Mouse (Mus musculus): Measurements from ENCODE around the gene Gm9732. TPM values are rescaled to one million over a fixed set of nuclear protein-coding genes. Genes with fewer than 3 reads are reported as not detected.
"Not testable (repeated sequence)": the region's sequence is repeated elsewhere in the genome, so short reads cannot be mapped to it uniquely, and the experiment has no call there.

Gm9732 gene
- polyA plus RNA-seq, 1 experiment = not detected

DNA sequence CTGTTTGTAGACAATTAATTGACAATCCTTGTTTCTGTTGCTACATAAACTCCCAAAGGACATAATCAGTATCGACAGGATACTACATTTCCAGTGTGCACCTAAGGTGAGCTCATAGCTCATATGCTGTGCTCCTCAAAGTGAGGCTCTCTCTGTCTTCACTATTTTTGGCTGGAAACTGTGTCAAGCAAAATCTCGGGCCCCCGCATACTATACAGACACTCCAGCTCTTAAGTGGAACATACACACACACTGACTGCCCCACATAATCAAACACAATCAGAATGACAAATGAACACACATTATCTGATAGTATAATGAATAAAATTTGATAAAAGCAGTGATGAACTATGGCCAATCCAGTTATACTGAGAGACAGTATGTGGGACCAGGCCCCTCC, 3.8 kb downstream of the Gm9732 start:
- not testable (repeated sequence) for H3K27me3 ChIP-seq (ENCODE audit: control insufficient read depth); H3K36me3 ChIP-seq (ENCODE audit: control insufficient read depth); H3K4me3 ChIP-seq (replicated peaks); H3K4me1 ChIP-seq (ENCODE audit: control insufficient read depth); H3K9me3 ChIP-seq (ENCODE audit: control insufficient read depth, low read length)

DNA sequence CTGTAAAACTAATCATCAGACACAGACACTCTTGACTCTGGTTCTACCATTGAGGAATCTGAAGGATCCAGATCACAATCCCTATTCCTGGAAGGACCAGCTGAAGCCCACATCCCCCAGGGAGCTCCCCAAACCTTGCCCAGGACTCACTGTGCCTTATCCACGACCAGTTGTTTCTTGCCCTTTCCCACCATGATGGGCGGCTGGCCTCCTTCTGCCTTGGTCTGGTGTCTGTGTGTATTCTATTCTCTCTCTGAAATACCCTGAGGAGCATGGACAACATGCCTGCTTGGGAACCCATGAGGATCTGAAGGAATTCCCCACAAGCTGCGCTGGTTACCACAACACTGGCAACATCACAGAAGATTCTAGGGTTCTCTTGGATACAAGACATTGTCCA, 18.7 kb downstream of the Gm9732 start, which contains the start of gene Gm8127:
Gene Gm8127 (minus strand): TSS at position 330 of the 400 bp plus-strand sequence.
- not testable (repeated sequence) for H3K4me3 ChIP-seq (replicated peaks); H3K27me3 ChIP-seq (ENCODE audit: control insufficient read depth); H3K36me3 ChIP-seq (ENCODE audit: control insufficient read depth); H3K4me1 ChIP-seq (ENCODE audit: control insufficient read depth); H3K9me3 ChIP-seq (ENCODE audit: control insufficient read depth, low read length)

DNA sequence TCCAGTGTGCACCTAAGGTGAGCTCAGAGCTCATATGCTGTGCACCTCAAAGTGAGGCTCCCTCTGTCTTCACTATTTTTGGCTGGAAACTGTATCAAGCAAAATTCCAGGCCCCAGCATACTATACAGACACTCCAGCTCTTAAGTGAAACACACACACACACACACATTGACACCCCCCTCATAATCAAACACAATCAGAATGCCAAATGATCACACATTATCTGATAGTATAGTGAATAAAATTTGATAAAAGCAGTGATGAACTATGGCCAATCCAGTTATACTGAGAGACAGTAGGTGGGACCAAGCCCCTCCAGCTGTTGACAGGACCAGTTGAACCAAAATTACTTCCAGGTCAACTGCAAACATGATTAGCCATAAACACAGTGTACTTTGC, 44.7 kb downstream of the Gm9732 start:
- H3K9me3 ChIP-seq (ENCODE audit: control insufficient read depth, low read length); H3K36me3 ChIP-seq (ENCODE audit: control insufficient read depth); H3K4me3 ChIP-seq (replicated peaks); H3K27me3 ChIP-seq (ENCODE audit: control insufficient read depth); H3K4me1 ChIP-seq (ENCODE audit: control insufficient read depth): not testable (repeated sequence)

DNA sequence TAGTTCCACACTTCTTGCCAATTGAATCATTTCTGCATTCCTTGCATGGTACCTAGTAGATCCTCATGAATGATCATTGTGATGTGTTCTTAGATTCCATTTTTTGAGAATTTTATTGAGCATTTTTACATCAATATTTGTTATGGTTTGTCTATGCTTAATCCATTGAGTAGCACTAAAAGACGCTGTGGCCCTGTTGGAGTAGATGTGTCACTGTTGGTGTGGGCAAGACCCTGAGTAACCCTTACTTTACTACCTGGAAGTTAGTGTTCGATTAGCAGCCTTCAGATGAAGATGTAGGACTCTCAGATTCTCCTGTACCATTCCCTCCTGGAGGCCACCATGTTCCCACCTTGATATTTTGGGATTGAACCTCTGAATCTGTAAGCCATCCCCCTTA, 53.8 kb downstream of the Gm9732 start:
- H3K27me3 ChIP-seq (ENCODE audit: control insufficient read depth); H3K4me3 ChIP-seq (replicated peaks); H3K4me1 ChIP-seq (ENCODE audit: control insufficient read depth); H3K9me3 ChIP-seq (ENCODE audit: control insufficient read depth, low read length); H3K36me3 ChIP-seq (ENCODE audit: control insufficient read depth): not testable (repeated sequence)

DNA sequence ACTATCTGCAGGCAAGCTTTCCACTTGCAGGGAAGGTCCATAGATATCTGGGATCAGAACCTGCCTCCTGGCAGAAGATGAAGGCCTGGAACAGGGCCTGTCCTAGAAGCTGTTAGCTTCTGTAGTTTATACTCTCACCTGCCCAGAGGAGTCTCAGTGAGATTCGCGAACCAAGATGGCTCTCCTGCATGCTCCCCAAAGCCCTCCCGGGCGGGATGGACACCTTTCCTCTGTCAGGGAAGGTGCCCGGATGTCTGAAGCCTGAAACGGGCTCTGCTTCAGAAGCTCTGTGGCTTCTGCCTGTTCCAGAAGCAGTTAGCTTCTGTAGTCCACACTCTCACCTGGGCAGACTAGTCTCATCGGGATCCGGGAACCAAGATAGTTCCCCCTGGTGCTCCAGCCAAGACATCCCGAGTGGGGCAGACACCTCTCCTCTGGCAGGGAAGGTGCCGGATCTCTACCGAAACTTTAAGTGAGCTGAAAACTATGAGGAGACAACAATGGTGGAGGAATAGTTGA, 56.6 kb downstream of the Gm9732 start:
- not testable (repeated sequence) for H3K27me3 ChIP-seq (ENCODE audit: control insufficient read depth); H3K4me1 ChIP-seq (ENCODE audit: control insufficient read depth); H3K4me3 ChIP-seq (replicated peaks); H3K9me3 ChIP-seq (ENCODE audit: control insufficient read depth, low read length); H3K36me3 ChIP-seq (ENCODE audit: control insufficient read depth)

DNA sequence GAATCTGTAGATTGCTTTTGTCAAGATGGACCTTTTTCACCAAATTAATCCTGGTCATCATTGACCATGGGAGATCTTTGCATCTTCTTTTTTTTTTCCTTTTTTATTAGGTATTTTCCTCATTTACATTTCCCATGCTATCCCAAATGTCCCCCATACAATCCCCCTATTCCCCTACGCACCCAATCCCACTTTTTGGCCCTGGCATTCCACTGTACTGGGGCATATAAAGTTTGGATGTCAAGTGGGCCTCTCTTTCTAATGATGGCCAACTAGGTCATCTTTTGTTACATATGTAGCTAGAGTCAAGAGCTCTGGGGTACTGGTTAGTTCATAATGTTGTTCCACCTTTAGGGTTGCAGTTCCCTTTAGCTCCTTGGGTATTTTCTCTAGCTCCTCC, 62.8 kb downstream of the Gm9732 start:
- not testable (repeated sequence) for H3K9me3 ChIP-seq (ENCODE audit: control insufficient read depth, low read length); H3K36me3 ChIP-seq (ENCODE audit: control insufficient read depth); H3K4me1 ChIP-seq (ENCODE audit: control insufficient read depth); H3K27me3 ChIP-seq (ENCODE audit: control insufficient read depth); H3K4me3 ChIP-seq (replicated peaks)

DNA sequence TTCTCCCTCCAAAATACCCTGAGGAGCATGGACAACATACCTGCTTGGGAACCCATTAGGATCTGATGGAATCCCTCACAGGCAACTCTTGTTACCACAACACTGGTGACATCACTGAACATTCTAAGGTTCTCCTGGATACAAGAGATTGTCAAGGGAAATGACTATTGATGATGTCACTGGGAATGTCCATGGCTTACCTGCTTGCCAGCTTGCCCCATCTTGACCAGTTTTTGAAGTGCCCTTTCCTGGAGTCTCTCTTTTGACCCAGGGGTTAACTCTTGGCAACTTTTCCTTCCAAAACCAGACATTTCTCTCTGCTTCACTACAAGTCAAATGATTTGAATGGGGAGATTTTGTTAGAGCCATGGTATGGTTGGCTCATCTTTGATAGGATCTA, 72.9 kb downstream of the Gm9732 start, which contains the start of gene 1700001F09Rik:
Gene 1700001F09Rik (minus strand): TSS at position 101 of the 400 bp plus-strand sequence.
- H3K36me3 ChIP-seq (ENCODE audit: control insufficient read depth); H3K9me3 ChIP-seq (ENCODE audit: control insufficient read depth, low read length); H3K27me3 ChIP-seq (ENCODE audit: control insufficient read depth); H3K4me1 ChIP-seq (ENCODE audit: control insufficient read depth); H3K4me3 ChIP-seq (replicated peaks): not testable (repeated sequence)

DNA sequence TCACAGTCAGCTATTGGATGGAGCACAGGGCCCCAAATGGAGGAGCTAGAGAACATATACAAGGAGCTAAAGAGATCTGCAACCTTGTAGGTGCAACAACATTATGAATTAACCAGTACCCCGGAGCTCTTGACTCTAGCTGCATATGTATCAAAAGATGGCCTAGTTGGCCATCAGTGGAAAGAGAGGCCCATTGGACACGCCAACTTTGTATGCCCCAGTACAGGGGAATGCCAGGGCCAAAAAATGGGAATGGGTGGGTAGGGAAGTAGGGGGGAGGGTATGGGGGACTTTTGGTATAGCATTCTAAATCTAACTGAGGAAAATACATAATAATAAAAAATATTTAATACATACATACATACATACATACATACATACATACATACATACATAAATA, 78.1 kb downstream of the Gm9732 start:
- not testable (repeated sequence) for H3K4me1 ChIP-seq (ENCODE audit: control insufficient read depth); H3K9me3 ChIP-seq (ENCODE audit: control insufficient read depth, low read length); H3K4me3 ChIP-seq (replicated peaks); H3K36me3 ChIP-seq (ENCODE audit: control insufficient read depth); H3K27me3 ChIP-seq (ENCODE audit: control insufficient read depth)

Other genes with a start within 250 kb of the Gm9732 start
- gene Gm8094, start 198.4 kb upstream of the Gm9732 start, polyA plus RNA-seq (2012) = not detected in 2 replicates
- gene Gm8104, start 174.4 kb upstream of the Gm9732 start, polyA plus RNA-seq (2012) = not detected in 2 replicates
- gene Gm7233, start 95.2 kb upstream of the Gm9732 start, polyA plus RNA-seq (2012) = not detected in 2 replicates
- not detected in 2 replicates for gene Gm8122, start 39.7 kb upstream of the Gm9732 start, polyA plus RNA-seq (2012)
- gene Gm8126, start 16.4 kb upstream of the Gm9732 start, polyA plus RNA-seq (2012) = 0.03 TPM in 1 of 2 replicates, not detected in the other
- not detected in 2 replicates for gene Gm8127, start 18.8 kb downstream of the Gm9732 start, polyA plus RNA-seq (2012)
- gene 1700001F09Rik, start 72.8 kb downstream of the Gm9732 start, polyA plus RNA-seq (2012) = not detected in 2 replicates
- gene Gm8138, start 141.3 kb downstream of the Gm9732 start, polyA plus RNA-seq (2012) = 0.03 TPM in 2 replicates

All from erythroblast, embryonic 14.5 days (primary cell).